Mouse (Mus musculus) ovary, adult 18-20 months (tissue): ENCODE measurements around the gene Srsf12.

ENCODE experiments used
- DNase-seq: peaks from one replicate; pipeline ENCODE4 v3.0.0; 2022; ENCODE audit warnings: low spot score, mixed read lengths

The Srsf12 gene

DNA sequence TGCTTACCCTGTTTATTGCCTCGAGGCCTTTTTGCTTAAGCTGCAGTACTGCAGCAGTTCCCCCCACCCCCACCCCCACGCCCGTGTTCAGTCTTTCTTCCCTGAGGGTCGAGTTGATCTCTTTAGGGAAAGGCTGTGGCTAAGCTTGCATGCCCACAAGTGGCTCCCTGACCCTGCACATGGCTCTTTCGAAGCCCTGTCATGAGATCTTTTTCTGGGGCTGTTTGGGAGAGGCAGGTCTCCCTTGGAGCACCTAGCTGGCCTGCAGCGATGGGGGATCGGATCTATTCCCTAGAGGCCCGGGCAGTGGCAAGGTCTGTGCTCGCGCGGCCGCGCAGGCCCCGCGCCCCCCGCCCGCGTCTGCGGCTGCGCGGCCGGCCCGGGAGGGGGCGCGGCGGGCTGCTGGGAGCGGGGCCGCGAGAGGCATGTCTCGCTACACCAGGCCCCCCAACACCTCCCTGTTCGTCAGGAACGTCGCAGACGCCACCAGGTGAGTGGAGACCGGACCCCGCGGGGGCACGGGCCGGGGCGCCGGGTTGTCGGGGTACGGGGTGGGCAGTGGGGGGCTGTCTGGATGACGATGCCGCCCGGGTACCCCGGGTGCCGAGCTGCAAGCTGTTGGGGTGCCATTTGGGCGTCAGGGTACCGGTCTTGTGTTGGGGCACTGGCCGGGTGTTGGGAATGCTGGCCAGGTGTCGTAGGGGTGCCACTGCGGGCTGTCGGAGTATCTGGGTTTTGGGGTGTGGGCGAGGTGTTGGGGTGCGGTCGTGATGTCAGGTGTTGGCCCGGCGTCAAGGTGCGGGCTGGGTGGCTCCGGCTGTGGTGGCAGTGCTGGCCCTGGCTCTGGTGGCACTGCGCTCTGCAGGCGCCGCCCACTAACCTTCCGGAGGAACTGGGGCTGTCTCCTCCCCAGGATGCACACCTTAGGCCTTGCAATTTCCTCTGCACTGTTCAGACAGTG is at the start of gene Srsf12:
Srsf12 (plus strand) TSS at position 111 of the 961 bp plus-strand sequence.
- no peak for DNase-seq

DNA sequence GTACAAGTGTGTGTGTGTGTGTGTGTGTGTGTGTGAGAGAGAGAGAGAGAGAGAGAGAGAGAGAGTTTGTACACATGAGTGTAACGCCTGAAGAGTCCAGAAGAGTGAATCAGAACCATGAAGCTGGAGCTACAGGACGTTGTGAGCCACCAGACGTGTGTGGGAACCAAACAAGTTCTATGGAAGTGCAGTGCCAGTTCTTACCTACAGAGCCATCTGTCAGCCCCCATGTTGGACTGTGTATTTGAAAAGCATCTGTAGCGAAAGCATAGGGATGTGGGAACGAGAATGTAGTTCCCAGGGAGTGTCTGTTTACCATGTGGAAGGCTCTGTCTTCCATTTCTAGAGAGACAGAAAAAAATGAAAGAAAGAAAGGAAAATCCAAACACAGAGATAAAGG is 25.3 kb upstream of the Srsf12 start:
- DNase-seq, result no peak

DNA sequence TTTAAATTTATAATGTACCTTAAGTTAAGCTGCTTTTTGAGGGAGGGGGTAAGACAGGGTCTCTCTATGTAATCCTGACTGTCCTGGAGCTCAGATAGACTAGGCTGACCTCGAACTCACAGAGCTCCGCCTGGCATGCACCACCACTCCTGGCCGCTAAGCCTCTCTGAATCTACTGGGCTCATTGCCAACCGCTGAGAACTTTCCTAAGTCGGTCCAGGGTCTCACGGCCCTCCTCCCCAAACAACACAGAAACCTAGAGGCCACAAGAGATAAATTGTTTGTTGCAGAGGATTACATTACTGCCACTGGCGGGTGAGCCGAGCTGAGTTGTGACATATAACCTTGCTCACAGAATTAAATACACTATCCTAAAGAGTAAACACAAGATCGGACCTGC is 20.6 kb upstream of the Srsf12 start:
- DNase-seq, result peak; percentile 67

DNA sequence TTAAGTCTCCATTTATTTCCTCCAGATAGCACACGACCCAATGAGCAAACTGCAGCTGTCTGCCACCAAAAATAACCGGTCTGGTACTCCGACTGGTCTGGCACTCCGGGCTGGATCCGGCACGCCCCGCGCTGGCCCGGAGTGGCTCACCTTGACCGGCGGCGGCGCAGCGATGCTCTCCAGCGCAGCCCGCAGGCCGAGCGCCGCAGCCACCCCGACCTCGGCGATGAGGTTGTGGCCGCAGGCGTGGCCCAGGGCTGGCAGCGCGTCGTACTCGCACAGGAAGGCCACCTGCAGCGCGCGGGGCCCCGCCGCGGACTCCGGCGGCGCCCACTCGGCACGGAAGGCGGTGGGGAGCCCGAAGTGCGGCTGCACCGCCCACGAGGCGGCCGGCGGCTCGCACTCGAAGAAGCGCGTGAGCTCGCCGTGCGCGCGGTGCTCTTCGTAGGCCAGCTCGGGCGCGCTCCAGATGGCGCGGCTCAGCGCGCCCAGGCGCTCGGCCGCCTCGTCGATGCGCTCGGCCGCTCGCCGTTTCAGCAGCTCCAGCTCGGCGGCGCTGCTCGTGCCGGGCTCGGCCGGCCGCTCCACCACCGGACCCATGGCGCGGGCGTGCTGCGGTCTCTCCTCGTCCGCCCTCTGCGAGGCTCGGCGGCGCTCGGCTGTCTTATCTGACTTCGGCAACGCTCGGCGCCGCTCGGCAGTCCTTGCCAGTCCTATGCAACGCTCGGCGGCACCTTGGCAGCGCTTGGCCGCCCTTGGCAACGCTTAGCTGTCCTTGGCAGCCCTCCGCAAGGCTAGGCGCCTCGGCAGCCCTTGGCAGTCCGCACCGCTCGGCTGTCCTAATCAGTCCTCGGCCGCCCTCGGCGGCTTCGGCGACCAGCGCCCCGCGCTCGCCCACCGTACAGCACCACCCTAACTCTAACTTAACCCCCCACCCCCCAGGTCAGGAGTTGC is 19.7 kb upstream of the Srsf12 start:
- peak; percentile 95 for DNase-seq

DNA sequence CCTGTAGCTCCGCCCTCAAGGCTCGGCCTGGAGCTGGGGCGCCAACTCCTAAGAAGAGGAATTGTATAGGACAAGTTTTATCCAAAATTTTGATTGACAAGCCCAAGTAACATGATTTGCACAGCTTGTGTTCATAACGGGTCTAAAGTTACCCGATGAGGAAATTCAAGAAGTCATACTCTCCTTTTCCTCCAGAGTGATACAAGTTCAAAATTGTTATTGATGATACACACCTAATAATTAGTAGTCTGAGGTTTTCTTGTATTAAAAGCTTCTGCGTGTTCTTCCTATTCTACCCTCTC is 19.1 kb upstream of the Srsf12 start, which contains the start of gene Pm20d2:
Pm20d2 (minus strand) TSS at position 3 of the 302 bp plus-strand sequence.
- DNase-seq, result no peak

- DNase-seq, result no peak
Measured at GRCm38 (mm10) chr4:33198117-33198516, 10.7 kb upstream of the Srsf12 start.

- no peak for DNase-seq
Measured at GRCm38 (mm10) chr4:33204682-33205081, 4.1 kb upstream of the Srsf12 start.

GRCm38 (mm10) chr4:33207551-33207950 is 1.2 kb upstream of the Srsf12 start:
- DNase-seq, result no peak

DNA sequence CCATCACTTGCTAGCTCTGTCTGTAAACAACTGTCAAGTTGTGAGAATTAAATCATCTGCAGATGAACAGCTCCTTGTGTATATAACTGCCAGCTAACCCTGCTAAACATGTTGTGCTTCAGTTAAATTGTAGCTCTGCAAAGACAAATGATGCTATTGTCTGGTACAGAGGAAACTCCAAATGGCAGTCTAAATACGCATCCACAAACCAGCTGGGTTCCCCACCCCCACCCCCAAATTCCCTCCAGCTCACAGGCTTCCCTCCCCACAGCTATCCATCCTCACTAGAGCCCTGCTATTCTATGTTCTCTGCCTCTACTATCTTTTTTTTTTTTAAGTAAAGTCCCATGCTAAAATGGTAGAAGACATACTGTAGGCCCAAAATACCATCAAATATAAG is 13.1 kb downstream of the Srsf12 start:
- DNase-seq, result no peak

GRCm38 (mm10) chr4:33224003-33224675 is 15.3 kb downstream of the Srsf12 start:
- DNase-seq, result no peak

DNA sequence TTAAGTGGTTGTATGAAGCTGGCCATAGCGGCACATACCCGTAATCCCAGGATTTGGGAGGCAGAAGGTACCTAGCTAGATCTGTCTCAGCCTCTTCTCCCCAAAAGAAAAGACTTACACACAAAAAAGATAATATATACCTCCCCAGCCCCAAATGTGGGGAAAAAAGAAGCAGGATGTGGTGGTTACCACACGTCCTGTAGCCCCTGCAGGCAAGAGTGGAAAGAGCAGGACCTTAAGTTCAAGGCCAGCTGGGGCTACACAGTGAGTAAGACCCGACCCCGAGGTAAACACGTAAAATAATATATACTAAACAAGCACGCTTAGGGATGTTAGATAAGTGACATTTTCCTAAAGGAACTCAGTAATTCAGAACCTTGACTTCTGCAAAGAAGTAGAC is 18.4 kb downstream of the Srsf12 start:
- DNase-seq, result no peak

- no peak for DNase-seq
Measured at GRCm38 (mm10) chr4:33229639-33230038, 20.8 kb downstream of the Srsf12 start.

GRCm38 (mm10) chr4:33230881-33231280 is 22.1 kb downstream of the Srsf12 start:
- DNase-seq, result no peak

GRCm38 (mm10) chr4:33242536-33242935 is 33.7 kb downstream of the Srsf12 start:
- DNase-seq, result no peak

DNA sequence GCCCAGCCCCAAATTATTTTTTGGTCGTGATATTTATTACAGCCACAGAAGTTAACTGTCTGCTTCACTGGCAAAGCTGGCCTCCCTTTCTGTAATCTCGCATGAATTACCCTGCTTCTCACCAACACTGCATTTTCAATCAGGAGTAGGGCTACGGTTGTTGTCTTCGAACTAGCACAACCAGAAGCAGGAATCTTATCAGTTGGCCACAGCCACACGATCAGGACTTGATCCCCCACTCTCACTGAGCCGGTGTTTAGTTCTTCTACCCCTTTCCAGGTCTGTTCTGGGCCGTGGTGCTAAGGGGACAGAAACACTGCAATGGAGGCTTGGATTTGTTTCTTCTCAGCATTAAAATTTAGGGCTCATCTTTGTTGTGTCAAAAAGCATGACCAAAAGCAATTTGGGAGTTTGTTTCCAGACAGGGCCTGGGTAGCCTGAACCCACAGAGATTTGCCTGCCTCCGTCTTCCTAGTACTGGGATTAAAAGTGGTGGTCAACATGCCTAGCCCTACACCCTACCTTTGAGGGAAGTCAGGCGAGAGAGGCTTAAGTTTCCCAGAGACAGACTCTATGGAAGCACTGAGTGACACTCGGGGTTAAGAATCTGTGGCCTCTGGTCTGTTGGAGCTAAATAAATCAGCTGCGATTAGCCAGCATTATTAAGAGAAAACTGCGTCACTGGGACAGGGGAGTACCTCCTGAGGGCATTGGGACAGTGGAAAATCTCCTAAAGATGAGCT is 34.4 kb downstream of the Srsf12 start:
- DNase-seq, result no peak

DNA sequence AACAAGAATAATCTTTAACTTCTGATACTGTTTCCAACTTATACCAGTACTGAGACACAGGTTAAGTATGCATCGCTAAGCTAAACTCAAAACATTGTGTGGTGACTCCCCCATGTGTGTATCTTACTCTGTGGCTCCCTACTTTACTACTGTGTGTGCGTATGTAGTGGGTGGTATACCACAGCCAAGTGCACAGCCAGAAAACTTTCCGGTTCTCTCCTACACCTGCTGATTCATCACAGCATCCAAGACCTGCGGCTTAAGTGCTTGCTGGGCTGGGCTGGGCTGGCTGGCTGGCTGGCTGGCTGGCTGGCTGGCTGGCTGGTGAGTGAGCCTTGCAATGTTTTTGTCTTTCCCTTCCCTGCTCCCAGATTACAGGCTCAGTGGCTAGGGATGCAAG is 35.1 kb downstream of the Srsf12 start:
- no peak for DNase-seq

GRCm38 (mm10) chr4:33245853-33246395 is 37.1 kb downstream of the Srsf12 start:
- DNase-seq, result no peak

GRCm38 (mm10) chr4:33247479-33248053 is 38.8 kb downstream of the Srsf12 start:
- DNase-seq, result peak; percentile 99

DNA sequence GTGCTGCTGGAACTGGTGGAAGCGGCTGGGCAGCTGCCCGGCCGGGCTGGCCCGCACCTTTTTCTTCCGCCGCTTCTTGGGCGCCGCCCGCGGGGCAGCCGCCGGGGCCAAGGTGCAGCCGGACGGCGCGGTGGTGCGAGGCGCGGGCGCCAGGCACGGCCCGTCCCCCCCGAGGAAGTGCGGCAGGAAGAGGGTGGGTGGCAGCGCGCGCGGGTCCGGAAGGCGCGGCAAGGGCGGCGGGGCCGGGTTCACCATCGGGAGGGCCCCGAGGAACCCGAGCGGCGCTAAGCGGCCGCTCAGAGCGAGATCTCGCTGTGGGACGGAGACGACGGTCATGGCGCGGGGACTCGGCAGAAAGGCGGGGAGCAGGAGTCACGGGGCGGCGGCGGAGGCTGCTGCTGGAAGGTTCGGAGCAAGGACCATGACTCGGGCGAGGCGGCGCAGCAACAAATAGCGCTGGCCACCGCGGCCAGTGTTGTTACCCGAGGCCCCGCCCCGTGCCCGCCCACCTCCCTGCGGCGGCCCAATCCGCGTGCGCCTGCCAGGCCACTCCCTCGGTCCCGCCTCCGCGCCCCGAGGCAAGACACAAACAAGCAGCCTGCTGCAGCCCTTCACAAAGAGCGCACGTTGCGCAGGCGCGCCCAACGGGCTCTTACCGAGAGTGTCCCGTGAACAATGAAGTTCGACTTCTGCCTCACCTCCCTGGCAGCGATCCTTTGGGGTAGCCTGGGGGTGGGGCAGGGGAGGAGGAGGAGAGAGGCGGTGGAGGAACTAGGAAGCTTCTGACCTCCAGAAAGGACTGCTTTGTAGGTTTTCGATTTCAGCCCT is 39.5 kb downstream of the Srsf12 start:
- DNase-seq, result peak; percentile 99

DNA sequence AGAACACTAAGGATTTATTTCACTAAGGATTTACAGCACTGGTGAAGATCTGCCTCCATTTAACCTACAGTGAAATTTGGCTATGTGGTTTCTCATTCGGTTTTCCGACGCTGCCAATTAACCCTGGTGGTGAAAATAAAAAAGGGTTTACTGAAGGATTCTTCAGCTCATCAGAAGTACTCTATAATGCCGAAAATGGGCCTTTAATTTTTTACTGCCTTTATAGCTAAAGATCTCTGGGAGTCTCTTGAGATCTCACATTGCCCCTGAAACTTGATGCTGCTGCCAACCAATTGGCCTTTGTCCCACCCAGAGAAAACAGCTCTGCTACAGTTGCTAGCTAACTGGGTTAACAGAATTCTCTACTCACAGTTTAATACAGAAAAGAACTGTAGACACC is 40.1 kb downstream of the Srsf12 start:
- no peak for DNase-seq
